Mouse (Mus musculus) limb, embryonic 11.5 days (tissue): ENCODE data around the gene Hist1h2an. TPM values are rescaled to one million over a fixed set of nuclear protein-coding genes. Genes with fewer than 3 reads are reported as not detected.
"Not testable (repeated sequence)": the region's sequence is repeated elsewhere in the genome, so short reads cannot be mapped to it uniquely, and the experiment has no call there.

Experiments used
- ATAC-seq: fragments of 200-750 bp; cut with Nextera tagmentation; 2 replicates; pipeline ENCODE4 v1.8.0; 2017; ENCODE audit warnings: low read depth; ENCODE audit not compliant: insufficient number of reproducible peaks, low FRiP score, low TSS enrichment
- DNase-seq: peaks from one replicate; pipeline ENCODE4 v3.0.0-alpha.2; 2015; ENCODE audit warnings: low spot score
- H3K27ac ChIP-seq: fragments of 300-500 bp; sonication (generic); replicated peaks from 2 replicates; pipeline ENCODE4 v1.5.1; 2014; ENCODE audit warnings: low read depth, mild to moderate bottlenecking, low read length
- H3K27me3 ChIP-seq: fragments of 300-500 bp; sonication (generic); 2 replicates; pipeline ENCODE4 v1.6.1; 2014; ENCODE audit warnings: mild to moderate bottlenecking, low read length, mixed read lengths; ENCODE audit not compliant: control insufficient read depth, insufficient read depth
- H3K36me3 ChIP-seq: fragments of 300-500 bp; sonication (generic); 2 replicates; pipeline ENCODE4 v1.6.1; 2014; ENCODE audit warnings: mild to moderate bottlenecking, low read length, moderate library complexity, mixed read lengths; ENCODE audit not compliant: control insufficient read depth, insufficient read depth
- H3K4me1 ChIP-seq: fragments of 300-500 bp; sonication (generic); 2 replicates; pipeline ENCODE4 v1.6.1; 2014; ENCODE audit warnings: low read length, mixed read lengths; ENCODE audit not compliant: control insufficient read depth, insufficient read depth
- H3K4me2 ChIP-seq: fragments of 300-500 bp; sonication (generic); 2 replicates; pipeline ENCODE4 v1.6.1; 2014; ENCODE audit warnings: low read depth, mild to moderate bottlenecking, moderate library complexity; ENCODE audit not compliant: severe bottlenecking
- H3K4me3 ChIP-seq: fragments of 300-500 bp; sonication (generic); 2 replicates; pipeline ENCODE4 v1.5.1; 2014; ENCODE audit warnings: low read depth, low read length
- H3K9ac ChIP-seq: fragments of 300-500 bp; sonication (generic); 2 replicates; pipeline ENCODE4 v1.6.1; 2014; ENCODE audit warnings: mild to moderate bottlenecking, low read length
- H3K9me3 ChIP-seq: fragments of 300-500 bp; sonication (generic); 2 replicates; pipeline ENCODE4 v1.6.1; 2016; ENCODE audit warnings: low read length; ENCODE audit not compliant: control insufficient read depth
- WGBS: fragments of 180-500 bp; shearing (Covaris S2); extraction: QIAGEN DNeasy Blood & Tissue Kit; methylation state at CpG from one replicate; pipeline ENCODE4 v1.1.7; 2014; 5-methylcytosine and 5-hydroxymethylcytosine counted together
- polyA plus RNA-seq: library from polyadenylated mRNA; unstranded; fragments of >200 nt; fragmentation: Nextera tagmentation; extraction: Ambion mirVana; gene quantifications from 2 replicates; pipeline ENCODE4 v1.2.1, GENCODE M21; 2014

Hist1h2an gene
- polyA plus RNA-seq, 1 experiment from 2014 or later = 7.5 TPM

DNA sequence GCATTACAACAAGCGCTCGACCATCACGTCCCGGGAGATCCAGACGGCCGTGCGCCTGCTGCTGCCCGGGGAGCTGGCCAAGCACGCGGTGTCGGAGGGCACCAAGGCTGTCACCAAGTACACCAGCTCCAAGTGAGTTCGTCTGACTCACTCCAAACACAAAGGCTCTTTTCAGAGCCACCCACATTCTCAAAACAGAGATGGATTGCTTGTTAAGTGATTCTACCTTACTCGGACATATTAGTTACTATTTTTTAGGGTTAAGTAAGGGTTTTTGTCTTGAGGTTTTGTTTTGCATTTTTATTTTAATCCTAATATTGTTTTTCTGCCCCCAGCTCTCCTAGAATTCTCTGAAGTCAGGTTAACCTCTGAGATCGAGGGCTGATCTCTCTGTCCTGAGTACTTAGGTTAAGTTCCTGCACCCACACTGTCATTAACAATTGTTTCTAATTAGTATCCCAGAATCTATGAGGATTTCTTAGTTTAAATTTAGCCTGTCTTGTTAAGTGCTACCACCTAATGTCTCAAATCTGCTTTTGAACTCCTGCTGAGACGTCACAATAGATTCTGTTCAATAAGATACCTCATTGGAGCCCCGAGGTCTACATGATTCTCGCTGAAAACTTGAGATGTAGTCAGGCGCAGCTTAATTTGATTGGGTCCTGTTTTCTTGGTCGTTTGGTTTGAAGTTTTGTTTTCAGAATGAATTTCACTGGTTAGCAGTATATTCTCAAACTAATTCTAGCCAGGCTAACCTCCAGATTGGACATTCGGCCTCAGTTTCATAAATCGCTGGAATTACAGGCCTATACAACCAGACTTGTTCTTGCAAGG lies 959 bp upstream of the Hist1h2an start:
- H3K27me3 ChIP-seq = no peaks in the 10 kb centered on the region
- ATAC-seq (no peak), DNase-seq (peak; percentile 54)
- 17% methylated on average over 14 of the region's 21 CpGs for WGBS
- H3K36me3 ChIP-seq = no peaks in the 10 kb centered on the region
- H3K9me3 ChIP-seq = no peaks in the 10 kb centered on the region
- H3K9ac ChIP-seq = peak overlapping the region; percentile 52
- peak overlapping the region; percentile 15; the same call in 1 of the 2 replicates for H3K4me3 ChIP-seq
- H3K27ac ChIP-seq = peak overlapping the region; percentile 93
- peaks cover 8% of the 10 kb centered on the region; the same call in 1 of the 2 replicates for H3K4me1 ChIP-seq
- H3K4me2 ChIP-seq = peak overlapping the region; percentile 45

- Histone ChIP-seq H3K9ac (peak overlapping the region; percentile 63), H3K4me2 (peak overlapping the region; percentile 42), H3K36me3 (no peaks in the 10 kb centered on the region), H3K4me3 (peak overlapping the region; percentile 28), H3K4me1 (peaks cover 8% of the 10 kb centered on the region; the same call in 1 of the 2 replicates), H3K9me3 (no peaks in the 10 kb centered on the region), H3K27me3 (no peaks in the 10 kb centered on the region), H3K27ac (peak overlapping the region; percentile 93)
- 7% methylated on average over 8 of the region's 8 CpGs for WGBS
- no peak for ATAC-seq
- DNase-seq = peak; percentile 69
Observed at GRCm38 (mm10) chr13:21786189-21786898, 674 bp downstream of the Hist1h2an start.

DNA sequence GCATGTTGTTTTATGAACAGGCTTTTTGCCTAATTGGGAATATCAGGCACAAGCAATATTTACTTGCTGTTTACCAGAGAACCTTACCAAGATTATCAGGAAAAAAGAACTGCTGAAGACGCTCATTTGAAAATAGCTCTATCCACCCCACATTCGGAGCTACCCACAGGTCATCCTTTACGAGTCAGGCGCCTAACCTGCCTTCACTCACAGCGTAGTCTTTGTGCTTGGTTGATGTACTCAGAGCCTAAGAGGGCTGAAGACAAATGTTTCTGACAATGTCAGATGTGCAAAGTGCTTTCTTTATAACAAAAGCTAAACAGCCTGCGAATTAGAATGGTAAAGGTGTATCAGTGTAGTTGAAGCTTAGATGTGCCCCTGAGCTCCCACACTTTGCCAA lies 2.7 kb downstream of the Hist1h2an start:
- no peak overlapping the region for H3K4me3 ChIP-seq
- no peaks in the 10 kb centered on the region for H3K36me3 ChIP-seq
- whole genome bisulfite sequencing = 27% methylated on average over 6 of the region's 6 CpGs
- peaks cover 8% of the 10 kb centered on the region; the same call in 1 of the 2 replicates for H3K4me1 ChIP-seq
- ATAC-seq = no peak
- DNase-seq = peak; percentile 27
- no peaks in the 10 kb centered on the region for H3K9me3 ChIP-seq
- peak overlapping the region; percentile 35 for H3K9ac ChIP-seq
- peak overlapping the region; percentile 50 for H3K4me2 ChIP-seq
- H3K27ac ChIP-seq = peak overlapping the region; percentile 89
- H3K27me3 ChIP-seq = no peaks in the 10 kb centered on the region

- H3K4me2 ChIP-seq = peak overlapping the region; percentile 50
- no peaks in the 10 kb centered on the region for H3K36me3 ChIP-seq
- no peaks in the 10 kb centered on the region for H3K9me3 ChIP-seq
- H3K27ac ChIP-seq = peak overlapping the region; percentile 89
- 3% methylated on average over 9 of the region's 9 CpGs for WGBS
- ATAC-seq (no peak), DNase-seq (peak; percentile 65)
- H3K9ac ChIP-seq = peak overlapping the region; percentile 35
- peak overlapping the region; percentile 36 for H3K4me3 ChIP-seq
- peaks cover 8% of the 10 kb centered on the region; the same call in 1 of the 2 replicates for H3K4me1 ChIP-seq
- H3K27me3 ChIP-seq = no peaks in the 10 kb centered on the region
Observed at GRCm38 (mm10) chr13:21783734-21784161, 3.3 kb downstream of the Hist1h2an start.

- H3K4me2 ChIP-seq = peak within 1 kb of the TSS; percentile 56
- H3K9ac ChIP-seq = peak within 1 kb of the TSS; percentile 61
- H3K4me1 ChIP-seq = peaks cover 8% of the 10 kb centered on the region; the same call in 1 of the 2 replicates
- H3K27ac ChIP-seq = peak within 1 kb of the TSS; percentile 89
- peak; percentile 69; the same call in 1 of the 2 replicates for ATAC-seq
- H3K27me3 ChIP-seq = no peaks in the 10 kb centered on the region
- H3K4me3 ChIP-seq = peak within 1 kb of the TSS; percentile 36
- H3K36me3 ChIP-seq = no peaks in the 10 kb centered on the region
- H3K9me3 ChIP-seq = no peaks in the 10 kb centered on the region
- WGBS = under 1% methylated on average over 13 of the region's 20 CpGs
- peak; percentile 50 for DNase-seq
Observed at GRCm38 (mm10) chr13:21783255-21783617, 3.8 kb downstream of the Hist1h2an start, which contains the start of gene Hist1h3i. TSS of gene Hist1h3i (minus strand) at chr13:21783370.

DNA sequence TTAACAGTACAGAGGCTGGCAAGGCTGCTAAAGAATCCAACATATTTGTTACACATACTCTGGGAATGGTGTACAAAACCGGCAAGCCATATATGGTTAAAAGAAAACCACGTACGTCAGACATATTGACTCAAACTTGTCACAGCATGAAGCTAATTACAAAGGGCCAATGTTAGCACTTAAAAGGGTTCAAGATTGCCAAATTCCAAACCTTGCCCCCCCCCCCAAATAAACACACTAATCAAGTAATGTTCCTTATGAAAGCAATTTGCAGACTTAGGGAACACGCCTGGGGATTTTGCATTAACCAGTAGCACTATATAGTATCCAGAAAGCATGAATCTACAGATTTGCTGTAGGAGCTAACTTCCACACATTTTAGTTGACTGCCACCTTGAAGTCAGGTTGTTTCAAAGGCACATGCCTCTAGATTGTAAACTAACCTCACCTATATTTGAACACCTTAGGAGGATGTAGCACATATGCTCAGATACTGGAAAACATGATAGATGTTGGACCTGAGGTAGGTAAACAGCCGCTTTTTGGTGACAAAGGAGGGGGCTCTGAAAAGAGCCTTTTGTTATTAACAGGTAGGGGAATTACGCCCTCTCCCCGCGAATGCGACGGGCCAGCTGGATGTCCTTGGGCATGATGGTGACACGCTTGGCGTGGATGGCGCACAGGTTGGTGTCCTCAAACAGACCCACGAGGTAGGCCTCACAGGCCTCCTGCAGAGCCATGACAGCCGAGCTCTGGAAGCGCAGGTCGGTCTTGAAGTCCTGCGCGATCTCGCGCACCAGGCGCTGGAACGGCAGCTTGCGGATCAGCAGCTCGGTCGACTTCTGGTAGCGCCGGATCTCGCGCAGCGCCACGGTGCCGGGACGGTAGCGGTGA lies 4.4 kb downstream of the Hist1h2an start:
- DNase-seq = peak; percentile 73
- H3K9me3 ChIP-seq, ATAC-seq, H3K36me3 ChIP-seq, H3K4me1 ChIP-seq, H3K27me3 ChIP-seq: not testable (repeated sequence)
- under 1% methylated on average over 12 of the region's 35 CpGs for WGBS
- Histone ChIP-seq H3K27ac (peak overlapping the region; percentile 88), H3K4me3 (peak overlapping the region; percentile 36), H3K9ac (peak overlapping the region; percentile 61), H3K4me2 (peak overlapping the region; percentile 56)

DNA sequence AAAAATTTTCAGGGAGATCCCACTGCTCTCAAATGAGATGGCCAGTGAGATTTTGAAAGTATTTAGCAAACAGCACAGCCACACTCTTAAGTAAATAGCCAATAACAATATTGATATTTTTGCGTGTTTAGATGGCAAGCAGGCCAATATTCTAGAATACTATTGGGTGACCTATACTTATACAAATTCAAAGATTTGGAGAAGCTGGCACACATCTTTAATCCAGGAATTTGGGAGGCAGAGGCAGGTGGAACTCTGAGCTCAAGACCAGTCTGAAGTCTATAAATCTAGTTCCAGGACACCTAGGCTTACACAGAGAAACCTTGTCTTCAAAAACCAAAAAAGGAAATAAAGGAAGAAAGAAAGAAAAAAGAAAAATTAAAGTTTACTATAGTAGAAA lies 5.4 kb downstream of the Hist1h2an start:
- Histone ChIP-seq H3K27me3 (no peaks in the 10 kb centered on the region), H3K9ac (no peak overlapping the region), H3K9me3 (no peaks in the 10 kb centered on the region), H3K4me2 (no peak overlapping the region), H3K36me3 (no peaks in the 10 kb centered on the region), H3K27ac (no peak overlapping the region), H3K4me3 (no peak overlapping the region), H3K4me1 (peaks cover 8% of the 10 kb centered on the region; the same call in 1 of the 2 replicates)
- ATAC-seq (no peak), DNase-seq (no peak)
- 95% methylated on average over 1 of the region's 1 CpGs for WGBS
